Mouse (Mus musculus): Measurements from ENCODE around the gene 2610507B11Rik.

GRCm38 (mm10) chr11:78278853-78279252 lies 17.3 kb downstream of the 2610507B11Rik start:
- TF ChIP-seq CTCF (IDR thresholded peaks at IDR 0.05; ENCODE audit: extremely low read depth, insufficient read depth, low read length) (no peak), POLR2A (IDR thresholded peaks at IDR 0.05; ENCODE audit: extremely low read depth, insufficient read depth, low read length) (no peak)
